Mouse (Mus musculus): Measurements from ENCODE around the gene Gm19402.
"Not testable (repeated sequence)": the region's sequence is repeated elsewhere in the genome, so short reads cannot be mapped to it uniquely, and the experiment has no call there.

Gm19402 gene

DNA sequence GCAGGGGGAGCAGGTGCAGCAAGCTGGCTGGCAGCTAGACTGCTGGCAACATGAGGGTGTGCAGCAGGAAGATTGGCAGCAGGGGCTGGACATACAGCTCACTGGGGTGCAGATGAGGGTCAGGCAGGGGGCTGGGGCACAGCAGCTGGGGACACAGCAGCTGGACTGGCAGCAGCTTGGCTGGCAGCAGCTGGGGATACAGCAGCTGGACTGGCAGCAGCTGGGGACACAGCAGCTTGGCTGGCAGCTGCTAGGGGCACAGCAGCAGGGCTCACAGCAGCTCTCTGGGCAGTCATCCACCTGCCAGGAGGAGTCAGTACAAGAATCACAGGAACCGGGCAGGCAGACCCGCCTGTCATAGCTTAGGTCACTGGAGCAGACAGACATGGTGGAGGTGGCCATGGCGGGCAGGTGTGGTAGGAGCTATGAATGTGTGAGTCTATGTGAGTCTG, at the start of gene Gm19402:
Gene Gm19402, minus strand, starts transcription at position 402 of the 452 bp plus-strand sequence.
- not testable (repeated sequence) for DNase-seq (ENCODE audit: low spot score)

DNA sequence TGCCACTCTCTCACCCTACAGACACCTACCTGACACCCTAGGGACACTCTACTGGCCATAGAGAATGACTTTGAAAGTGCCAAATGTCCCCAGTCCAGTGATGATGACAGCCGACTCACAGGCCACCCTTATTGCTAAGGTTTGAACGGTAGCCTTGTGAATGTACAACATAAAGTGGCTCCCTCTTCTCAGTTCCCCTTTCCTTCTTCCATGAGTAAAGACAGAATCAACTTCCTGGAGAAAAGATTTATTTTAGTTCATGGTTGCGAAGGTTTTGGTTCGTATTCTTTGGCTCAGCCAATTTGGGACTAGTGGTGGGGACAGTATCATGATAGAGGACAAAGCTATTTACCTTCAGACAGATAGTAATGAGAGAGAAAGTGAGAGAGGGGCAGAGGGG, 48.4 kb upstream of the Gm19402 start:
- no peak for DNase-seq (ENCODE audit: low spot score)

DNA sequence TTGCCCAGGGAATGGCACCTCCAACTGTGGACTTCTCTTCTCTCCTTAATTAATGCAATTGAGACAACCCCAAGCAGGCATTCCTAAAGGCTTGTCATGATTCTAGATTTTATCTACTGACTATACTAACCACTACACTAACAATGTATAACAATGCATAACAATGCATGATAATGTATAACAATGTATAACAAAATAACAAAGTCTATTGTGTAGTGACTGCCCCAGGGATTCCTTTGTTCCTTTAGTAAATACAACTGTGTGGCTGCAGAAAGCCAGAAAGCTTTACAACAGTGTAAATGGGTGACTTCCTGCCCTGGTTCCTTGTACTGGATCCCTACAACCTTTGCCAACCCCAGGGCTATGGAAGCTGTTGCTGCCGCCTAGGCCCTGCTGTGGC, 45.4 kb upstream of the Gm19402 start:
- no peak for DNase-seq (ENCODE audit: low spot score)

DNA sequence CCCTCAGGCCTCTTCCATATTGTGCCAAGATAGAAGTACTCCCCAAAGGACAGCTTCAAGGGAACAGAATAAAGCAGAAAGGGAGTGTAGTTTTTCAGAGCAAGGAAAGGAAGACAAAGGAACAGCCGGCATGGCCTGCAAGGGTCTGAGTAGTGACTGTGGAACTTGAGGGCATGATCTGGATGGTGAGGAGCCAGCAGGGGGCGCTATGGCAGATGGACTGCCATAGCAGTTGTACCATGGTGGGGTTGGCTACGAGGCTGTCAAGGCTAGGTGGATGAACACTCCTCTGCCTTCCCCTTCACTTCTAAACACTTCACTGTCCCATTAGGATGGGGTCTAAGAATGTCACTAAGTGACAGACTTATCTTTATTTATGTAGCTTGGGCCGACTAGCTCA, 38.7 kb upstream of the Gm19402 start:
- DNase-seq (ENCODE audit: low spot score) = peak; percentile 57

DNA sequence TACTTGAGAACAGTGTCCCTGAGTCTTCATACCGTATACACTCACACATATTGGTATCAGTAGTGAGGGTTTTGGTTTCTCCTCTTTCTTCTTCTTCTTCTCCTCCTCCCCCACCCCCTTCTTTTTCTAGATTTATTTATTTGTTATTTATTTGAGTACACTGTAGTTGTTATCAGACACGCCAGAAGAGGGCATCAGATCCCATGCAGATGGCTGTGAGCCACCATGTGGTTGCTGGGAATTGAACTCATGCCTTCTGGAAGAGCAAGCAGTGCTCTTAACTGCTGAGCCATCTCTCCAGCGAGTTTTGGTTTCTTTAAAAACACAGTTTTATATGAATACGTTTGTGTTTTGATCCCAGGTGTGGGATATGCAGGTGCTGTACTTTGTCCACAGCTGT, 37.7 kb upstream of the Gm19402 start:
- DNase-seq (ENCODE audit: low spot score) = no peak

DNA sequence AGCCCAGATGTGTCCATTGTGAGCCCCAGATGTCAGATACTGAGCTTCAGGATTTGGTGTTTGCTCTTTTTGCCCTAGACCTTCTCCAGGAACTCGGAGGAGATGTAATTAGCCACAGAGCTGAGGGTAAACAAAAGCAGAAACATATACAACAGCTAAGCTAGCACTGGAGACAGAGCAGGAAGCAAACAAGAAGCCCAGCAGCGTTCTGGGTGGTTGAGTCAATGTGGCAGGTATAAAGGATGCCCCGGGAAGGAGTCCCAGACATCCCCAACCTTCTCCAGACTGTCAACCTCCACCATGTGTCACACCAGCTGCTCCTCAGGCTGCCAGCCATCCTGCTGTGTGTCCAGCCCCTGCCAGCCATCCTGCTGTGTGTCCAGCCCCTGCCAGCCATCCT, 35.6 kb upstream of the Gm19402 start, which contains the start of gene Gm10100:
Gene Gm10100, plus strand, starts transcription at position 301 of the 400 bp plus-strand sequence.
- DNase-seq (ENCODE audit: low spot score) = no peak

DNA sequence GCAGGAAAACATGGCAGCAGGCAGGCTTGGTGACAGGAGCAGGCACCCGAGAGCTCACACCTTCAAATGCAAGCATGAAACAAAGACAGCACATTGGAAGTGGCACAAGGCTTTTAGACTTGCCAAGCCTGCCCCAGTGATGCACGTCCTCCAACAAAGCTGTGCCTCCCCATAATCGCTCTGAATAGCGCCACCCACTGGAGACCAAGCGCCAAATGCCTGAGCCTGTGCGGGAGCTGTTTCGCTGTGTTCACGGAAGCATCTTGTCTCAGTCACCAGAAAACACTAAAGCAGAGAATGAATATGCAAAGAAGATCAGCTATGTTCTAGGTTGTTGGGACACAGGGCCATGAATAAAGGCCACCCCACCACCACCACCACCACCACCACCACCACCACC, 34.3 kb upstream of the Gm19402 start:
- DNase-seq (ENCODE audit: low spot score) = no peak

DNA sequence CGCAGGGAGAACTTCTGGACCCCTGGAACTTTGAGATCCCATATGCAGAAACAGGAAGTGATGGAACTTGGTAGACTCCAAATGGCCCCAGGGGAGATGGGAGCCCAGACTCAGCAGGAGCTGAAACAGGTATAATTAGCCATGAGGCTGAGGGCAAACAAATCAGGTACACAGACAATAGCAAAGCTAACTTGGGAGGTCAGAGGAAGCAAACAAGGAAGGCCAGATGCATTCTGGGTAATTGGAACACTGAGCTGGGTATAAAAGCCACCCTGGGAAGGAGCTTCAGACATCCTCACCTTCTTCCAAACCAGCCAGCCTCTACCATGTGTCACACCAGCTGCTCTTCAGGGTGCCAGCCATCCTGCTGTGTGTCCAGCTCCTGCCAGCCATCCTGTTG, 29.7 kb upstream of the Gm19402 start, which contains the start of gene Krtap12-1:
Gene Krtap12-1, plus strand, starts transcription at position 301 of the 400 bp plus-strand sequence.
- DNase-seq (ENCODE audit: low spot score) = not testable (repeated sequence)

DNA sequence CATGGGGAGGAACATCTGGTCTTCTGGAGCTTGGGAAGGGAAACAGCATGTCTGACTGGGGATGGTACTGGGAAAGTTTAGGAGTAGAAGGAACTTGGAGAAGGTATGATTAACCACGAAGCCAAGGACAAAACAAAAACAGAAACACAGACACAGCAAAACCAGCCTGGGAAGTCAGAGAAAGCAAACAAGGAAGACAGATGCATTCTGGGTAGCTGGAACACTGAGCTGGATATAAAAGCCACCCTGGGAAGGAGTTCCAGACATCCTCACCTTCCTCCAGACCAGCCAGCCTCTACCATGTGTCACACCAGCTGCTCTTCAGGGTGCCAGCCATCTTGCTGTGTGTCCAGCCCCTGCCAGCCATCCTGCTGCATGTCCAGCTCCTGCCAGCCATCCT, 24.9 kb upstream of the Gm19402 start, which contains the start of gene Gm10142:
Gene Gm10142, plus strand, starts transcription at position 301 of the 400 bp plus-strand sequence.
- no peak for DNase-seq (ENCODE audit: low spot score)

DNA sequence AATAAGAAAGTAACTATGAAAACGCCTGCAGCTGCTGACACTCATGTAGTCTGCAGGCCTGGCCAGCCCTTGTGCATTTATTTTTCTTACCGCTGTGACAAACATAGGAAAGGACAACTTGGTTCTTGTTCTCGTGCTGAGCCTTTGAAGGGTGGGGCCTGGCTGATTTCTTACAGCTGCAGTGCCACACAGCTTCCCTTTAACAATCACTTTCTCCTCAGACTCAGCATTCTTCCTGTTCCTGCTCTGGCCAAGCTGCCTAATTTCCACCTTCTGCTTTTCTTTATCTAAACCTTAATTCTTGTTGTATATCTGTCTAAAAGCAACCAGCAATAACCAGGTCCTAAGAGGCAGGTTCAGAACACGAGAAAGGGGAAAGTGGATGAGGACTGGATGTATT, 23.2 kb upstream of the Gm19402 start:
- no peak for DNase-seq (ENCODE audit: low spot score)

DNA sequence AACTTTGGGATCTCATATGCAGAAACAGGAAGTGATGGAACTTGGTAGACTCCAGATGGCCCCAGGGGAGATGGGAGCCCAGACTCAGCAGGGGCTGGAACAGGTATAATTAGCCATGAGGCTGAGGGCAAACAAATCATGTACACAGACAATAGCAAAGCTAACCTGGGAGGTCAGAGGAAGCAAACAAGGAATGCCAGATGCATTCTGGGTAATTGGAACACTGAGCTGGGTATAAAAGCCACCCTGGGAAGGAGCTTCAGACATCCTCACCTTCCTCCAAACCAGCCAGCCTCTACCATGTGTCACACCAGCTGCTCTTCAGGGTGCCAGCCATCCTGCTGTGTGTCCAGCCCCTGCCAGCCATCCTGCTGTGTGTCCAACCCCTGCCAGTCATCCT, 20.6 kb upstream of the Gm19402 start, which contains the start of gene Gm10024:
Gene Gm10024, plus strand, starts transcription at position 301 of the 400 bp plus-strand sequence.
- not testable (repeated sequence) for DNase-seq (ENCODE audit: low spot score)

DNA sequence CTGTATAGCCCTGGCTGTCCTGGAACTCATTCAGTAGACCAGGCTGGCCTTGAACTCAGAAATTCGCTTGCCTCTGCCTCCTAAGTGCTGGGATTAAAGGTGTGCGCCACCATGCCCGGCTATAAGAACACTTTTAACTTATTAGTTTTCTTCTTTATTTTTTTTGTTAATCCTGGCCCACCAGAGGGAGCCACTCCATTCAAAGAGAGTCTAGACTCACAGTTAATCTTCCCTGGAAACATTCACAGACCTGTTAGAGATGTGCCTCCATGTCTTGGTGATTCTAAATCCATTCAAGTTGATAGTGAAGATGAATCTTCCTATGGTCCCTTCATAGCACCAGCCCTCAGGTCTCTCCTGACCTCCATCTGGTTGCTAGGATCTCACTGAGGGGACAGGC, 19.3 kb upstream of the Gm19402 start:
- DNase-seq (ENCODE audit: low spot score) = no peak

DNA sequence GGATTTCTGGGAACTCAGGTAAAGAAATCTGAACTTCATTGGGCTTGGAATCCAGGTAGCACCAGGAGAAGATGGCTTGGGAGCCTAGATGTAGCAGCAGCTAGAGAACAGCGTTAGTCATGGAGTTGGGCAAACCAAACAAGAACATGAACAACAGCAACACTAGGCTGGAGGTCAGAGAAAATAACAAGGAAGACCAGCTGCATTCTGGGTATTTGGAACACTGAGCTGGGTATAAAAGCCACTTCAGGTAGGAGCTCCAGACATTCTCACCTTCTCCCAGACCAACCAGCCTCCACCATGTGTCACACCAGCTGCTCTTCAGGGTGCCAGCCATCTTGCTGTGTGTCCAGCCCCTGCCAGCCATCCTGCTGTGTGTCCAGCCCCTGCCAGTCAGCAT, 15.8 kb upstream of the Gm19402 start, which contains the start of gene Gm10272:
Gene Gm10272, plus strand, starts transcription at position 301 of the 400 bp plus-strand sequence.
- DNase-seq (ENCODE audit: low spot score) = no peak

DNA sequence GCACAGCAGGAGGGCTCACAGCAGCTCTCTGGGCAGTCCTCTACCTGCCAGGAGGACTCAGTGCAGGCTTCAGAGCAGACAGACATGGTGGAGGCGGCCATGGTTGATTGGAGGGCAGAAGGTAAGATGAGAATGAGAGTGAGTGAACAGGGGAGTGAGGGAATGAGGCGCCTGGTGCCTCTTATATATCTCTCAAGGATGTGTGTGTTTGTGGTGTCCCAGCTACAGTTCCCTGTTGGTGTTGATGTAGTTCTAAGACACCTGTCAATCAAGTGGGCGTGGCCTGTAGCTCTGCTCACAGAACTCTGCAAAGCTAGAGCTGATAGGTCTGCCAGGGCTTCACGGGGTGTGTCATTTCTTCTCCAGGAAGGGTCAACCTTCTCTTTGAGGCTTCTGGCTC, 6.6 kb upstream of the Gm19402 start, which contains the start of gene Gm9508:
Gene Gm9508, minus strand, starts transcription at position 101 of the 400 bp plus-strand sequence.
- DNase-seq (ENCODE audit: low spot score) = no peak

DNA sequence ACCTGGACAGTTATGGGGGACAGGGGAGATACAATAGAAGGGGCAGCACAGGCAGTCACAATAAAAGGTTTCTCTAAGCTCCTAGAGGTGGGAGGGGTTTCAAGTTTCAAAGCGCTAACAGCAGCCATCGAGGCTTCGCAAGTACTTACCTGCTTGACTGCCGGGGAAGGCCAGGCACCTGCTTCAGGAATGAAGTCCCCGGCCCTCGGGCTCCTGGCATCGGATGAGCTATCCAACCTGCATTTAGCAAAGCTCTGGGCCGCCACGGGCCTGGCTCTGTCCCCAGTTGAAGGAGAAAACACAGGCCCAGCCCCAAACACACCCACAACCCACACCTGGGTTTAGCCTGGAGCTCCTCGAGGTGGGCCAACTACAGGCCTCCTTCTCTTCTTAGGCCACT, 3.5 kb downstream of the Gm19402 start:
- DNase-seq (ENCODE audit: low spot score) = no peak

DNA sequence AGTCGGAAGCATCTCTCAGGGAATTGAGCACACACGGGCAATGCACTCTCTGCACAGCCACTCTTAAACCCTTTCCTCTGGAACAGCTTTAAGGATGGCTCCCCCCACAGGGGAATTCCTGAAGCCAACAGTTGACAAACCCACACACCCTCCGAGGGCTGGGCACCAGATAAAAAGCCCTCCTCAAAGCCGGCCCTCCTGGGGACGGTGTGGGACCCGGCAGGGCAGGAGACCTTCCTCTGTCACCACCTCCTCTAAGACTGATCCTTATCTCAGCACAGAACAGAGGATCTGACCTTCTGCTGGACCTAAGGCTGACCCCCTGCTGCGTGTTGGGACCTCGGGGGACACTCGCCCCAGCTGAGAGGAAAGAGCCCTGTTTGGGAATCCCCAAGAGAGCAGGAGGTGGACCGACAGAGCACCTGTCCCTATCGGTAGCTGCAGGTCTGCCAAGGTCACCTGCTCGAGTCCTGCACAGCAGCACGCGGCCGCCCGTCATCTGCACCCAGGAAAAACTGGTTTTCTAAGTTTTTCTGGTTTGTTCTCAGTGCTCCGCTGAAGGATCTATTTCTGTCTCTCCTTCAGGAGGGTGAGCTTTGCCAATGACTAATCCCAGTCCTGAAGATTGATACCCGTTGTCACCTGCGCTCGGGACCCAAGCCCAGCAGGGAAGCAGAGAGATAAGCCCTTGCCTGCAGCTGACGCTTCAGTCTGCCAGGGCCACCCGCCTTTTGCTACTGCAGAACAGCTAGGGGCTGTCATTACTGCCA, 4.5 kb downstream of the Gm19402 start, which contains the start of gene Tspear:
Gene Tspear, plus strand, starts transcription at position 675 of the 770 bp plus-strand sequence.
- DNase-seq (ENCODE audit: low spot score) = no peak

DNA sequence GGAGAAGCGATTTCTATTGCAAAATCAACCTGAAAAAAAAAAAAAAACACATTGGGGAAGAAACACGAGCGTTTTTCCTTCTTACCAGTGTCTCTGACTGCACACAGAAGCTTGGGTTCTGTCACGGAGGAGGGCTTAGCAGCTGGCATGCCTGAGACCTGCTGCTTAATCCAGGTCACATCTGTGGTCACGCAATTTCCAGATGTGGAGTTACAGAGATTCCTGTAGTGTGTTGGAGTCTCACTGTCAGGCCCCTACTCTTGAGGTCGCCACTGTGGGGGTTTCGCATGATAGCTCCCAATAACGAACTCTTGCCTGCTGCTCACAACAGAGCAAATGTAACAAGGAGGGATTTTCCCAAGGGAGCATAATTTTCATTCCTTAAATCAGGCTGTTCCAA, 6.4 kb downstream of the Gm19402 start:
- no peak for DNase-seq (ENCODE audit: low spot score)

DNA sequence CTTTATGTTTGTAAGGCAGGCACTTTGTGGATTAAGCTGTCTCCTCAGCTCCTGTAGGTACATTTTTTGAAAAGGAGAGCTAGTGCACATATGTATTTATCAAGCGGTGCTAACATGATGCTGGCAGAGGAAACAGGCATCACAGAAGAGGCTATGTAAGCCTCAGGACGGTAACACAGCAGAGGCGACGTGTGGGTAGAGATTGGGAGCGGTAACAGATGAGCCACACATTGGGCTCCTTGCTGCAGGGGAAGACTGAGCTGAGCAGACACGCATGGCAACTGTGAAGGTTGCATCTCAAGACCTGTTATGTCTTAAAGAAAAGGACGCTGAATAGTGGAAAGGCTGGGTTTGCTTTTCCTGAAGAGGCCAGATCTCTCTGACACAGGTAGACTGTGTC, 7.6 kb downstream of the Gm19402 start:
- DNase-seq (ENCODE audit: low spot score) = no peak

DNA sequence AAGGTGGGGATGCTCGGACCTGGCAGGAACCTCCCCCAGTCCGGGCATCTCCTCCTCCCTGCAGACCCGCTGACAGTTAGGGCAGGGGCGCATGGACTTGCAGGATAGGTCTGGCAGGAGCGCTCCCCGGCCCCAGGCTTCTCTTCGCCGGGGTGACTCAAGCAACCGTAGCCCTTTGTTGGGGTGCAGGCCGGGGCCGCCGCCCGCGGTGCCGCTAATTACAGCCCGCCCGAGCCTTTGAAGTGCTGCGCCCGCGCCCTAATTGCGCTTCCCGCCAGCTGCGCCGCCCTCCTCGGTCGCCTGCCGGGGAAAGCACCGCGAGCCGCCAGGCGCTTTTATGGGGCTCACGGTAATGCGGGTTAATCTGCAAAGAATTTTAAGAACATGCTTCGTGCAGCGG, 13.0 kb downstream of the Gm19402 start:
- DNase-seq (ENCODE audit: low spot score) = no peak

DNA sequence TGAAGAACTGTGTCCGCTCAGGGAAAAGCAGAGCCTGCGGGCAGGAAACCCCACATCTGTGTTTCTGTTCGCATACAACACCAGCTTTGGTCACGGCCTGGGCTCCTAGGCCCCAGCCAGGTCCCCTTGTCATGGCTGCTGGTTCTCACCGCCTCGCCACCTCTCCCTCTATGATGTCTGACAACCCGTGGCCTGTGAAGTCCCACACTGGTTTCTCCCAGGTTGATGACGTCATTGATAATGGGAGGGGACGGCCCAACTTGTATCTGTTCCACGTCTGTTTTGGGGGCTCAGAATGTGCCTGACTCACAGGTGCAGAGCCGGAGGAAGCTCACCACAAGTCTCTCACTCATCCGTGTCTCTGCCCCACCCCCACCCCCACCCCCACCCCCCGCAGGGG, 16.8 kb downstream of the Gm19402 start:
- no peak for DNase-seq (ENCODE audit: low spot score)

DNA sequence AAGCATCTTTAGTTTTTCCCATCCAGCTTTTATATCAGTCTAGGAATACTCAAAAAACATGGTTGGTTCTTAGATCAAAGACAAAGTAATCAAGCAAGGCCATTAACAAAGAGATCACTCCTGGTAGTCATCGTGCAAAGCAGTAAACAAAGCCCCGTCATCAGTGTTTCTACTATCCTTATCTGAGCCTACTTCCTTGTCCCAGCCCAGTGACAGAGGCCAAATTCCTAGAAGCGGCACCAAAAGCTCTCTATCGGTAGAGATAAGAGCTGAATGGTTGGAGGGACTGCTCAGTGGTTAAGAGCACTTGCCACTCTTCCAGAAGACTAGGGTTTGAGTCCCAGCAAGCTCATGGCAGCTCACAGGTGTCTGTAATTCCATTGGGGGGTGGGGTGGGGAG, 19.0 kb downstream of the Gm19402 start:
- no peak for DNase-seq (ENCODE audit: low spot score)

DNA sequence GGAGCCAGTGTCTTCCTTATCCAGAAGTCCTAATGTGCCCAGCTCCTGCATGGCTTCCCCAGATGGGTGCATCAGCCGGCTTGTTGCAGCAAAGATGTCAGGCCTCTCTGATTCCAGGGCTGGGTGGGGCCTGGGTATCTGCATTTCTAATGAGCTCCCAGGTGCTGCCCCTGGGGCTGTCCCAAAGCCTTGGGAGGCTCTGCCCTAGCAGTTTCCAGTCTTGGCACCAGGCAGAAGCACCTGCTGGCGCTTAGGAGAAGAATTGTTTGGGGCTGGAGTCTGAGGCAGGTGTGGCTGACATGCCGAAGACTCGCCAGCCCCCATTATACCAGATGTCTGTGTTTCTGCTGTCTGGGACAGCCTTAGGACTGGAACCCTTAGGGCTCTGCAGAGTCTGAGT, 19.8 kb downstream of the Gm19402 start:
- DNase-seq (ENCODE audit: low spot score) = no peak

DNA sequence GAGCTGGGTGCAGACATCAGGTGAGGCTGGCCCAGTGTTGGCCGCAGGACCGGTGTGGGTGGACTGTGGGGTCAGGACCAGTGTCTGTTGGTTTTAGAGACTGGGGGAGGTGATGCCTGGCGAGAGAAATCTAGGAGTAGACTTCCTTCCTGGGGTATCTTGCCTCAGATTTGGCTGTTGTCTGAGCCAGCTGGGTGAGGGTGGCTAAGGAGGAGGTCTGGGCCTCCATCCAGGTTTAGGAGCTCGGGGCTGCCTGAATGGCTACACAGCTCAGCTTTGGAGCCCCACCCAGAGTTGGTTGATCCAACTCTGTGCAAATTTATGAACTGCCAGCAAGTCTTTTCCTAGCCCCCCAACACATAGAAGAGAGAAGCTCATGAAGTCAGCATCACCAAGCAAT, 23.2 kb downstream of the Gm19402 start:
- no peak for DNase-seq (ENCODE audit: low spot score)
